ENCODE assay signal across 9 mouse cellular contexts in genomic region chr4:137857116-137857515, GRCm38 (mm10). TPM values are rescaled to one million over a fixed set of nuclear protein-coding genes. Genes with fewer than 3 reads are reported as not detected.
DNase-seq lines count a peak whose midpoint lies in the region; ATAC-seq and TF ChIP-seq lines count a peak whose summit lies in the region.
"Had no signal": no experiment of that assay in that cellular context is flagged by ENCODE, and none has a peak within 500 bp of the region (broad histone marks: within the 10 kb centered on the region; RNA-seq: fewer than 3 reads in every experiment).

No protein-coding gene starts in this region.

- peaks cover 3% of the 10 kb centered on the region; the same call in 1 of the 2 replicates for H3K4me1 ChIP-seq in spleen, adult 2 months (ENCODE audit: control insufficient read depth, insufficient read depth, insufficient read length)

- H3K27ac ChIP-seq in spleen, adult 2 months (ENCODE audit: insufficient read depth, low read length): no peak overlapping the region
- H3K27ac ChIP-seq: embryonic facial prominence, embryonic 15.5 days had no signal

- H3K79me3 ChIP-seq in C2C12 (ENCODE audit: low read depth): no peaks in the 10 kb centered on the region

- no peak for TF ChIP-seq POLR2A in spleen, adult 2 months (IDR thresholded peaks at IDR 0.05; ENCODE audit: low read depth, low read length)

- TF ChIP-seq CTCF in C2C12 (IDR thresholded peaks at IDR 0.05; ENCODE audit: control insufficient read depth, insufficient read depth, insufficient read length): peak; percentile 71
- peak; percentile 82; the same call in 1 of the 2 replicates for TF ChIP-seq CTCF in spleen, adult 2 months (IDR thresholded peaks at IDR 0.05; ENCODE audit: extremely low read depth, insufficient read depth, insufficient read length, insufficient replicate concordance)

- no peaks in the 10 kb centered on the region for H3K79me2 ChIP-seq in C2C12 (ENCODE audit: control insufficient read depth, insufficient read depth)

- no peak for ATAC-seq in frontal cortex, adult (ENCODE audit: low TSS enrichment)

- 54% methylated on average over 7 of the region's 7 CpGs for WGBS in spleen, adult 2 months

- no peaks in the 10 kb centered on the region for H3K27me3 ChIP-seq in C2C12 (ENCODE audit: control insufficient read depth, insufficient read depth, insufficient read length)
- no peaks in the 10 kb centered on the region for H3K27me3 ChIP-seq in spleen, adult 2 months (ENCODE audit: control insufficient read depth, insufficient read depth, low read length)
- H3K27me3 ChIP-seq: embryonic facial prominence, embryonic 15.5 days had no signal

- H3K4me3 ChIP-seq in C2C12 (ENCODE audit: insufficient read depth, poor library complexity, severe bottlenecking): no peak overlapping the region
- H3K4me3 ChIP-seq in spleen, adult 2 months (ENCODE audit: extremely low read depth, insufficient read depth, insufficient read length): no peak overlapping the region
- H3K4me3 ChIP-seq: embryonic facial prominence, embryonic 15.5 days had no signal

- no peak overlapping the region for H3ac ChIP-seq in C2C12 (ENCODE audit: control insufficient read depth, insufficient read length, low read depth)

- DNase-seq in heart, postnatal 4 days: peak; percentile 52
- no peak for DNase-seq in heart, adult 8-10 months (ENCODE audit: low spot score)
- DNase-seq in adipocyte (ENCODE audit: low spot score): peak; percentile 47
- DNase-seq in kidney, postnatal 4 days: peak; percentile 76 to 78
- DNase-seq in spleen, adult 2 months (ENCODE audit: low read depth in 1 of 2, low spot score in 2 of 2): peak; percentile 15 to 64
- no peak for DNase-seq in gastrocnemius, postnatal 4 days (ENCODE audit: low spot score in 2 of 2)

- H3K36me3 ChIP-seq in C2C12 (ENCODE audit: control insufficient read depth, insufficient read depth): no peaks in the 10 kb centered on the region
- H3K36me3 ChIP-seq in spleen, adult 2 months (ENCODE audit: control insufficient read depth, insufficient read depth, low read length): no peaks in the 10 kb centered on the region
- H3K36me3 ChIP-seq: embryonic facial prominence, embryonic 15.5 days had no signal

TF ChIP-seq in C2C12, 6 proteins besides CTCF, POLR2A, EP300 and RAD21:
- TF ChIP-seq MAX (IDR thresholded peaks at IDR 0.05): no peak
- TF ChIP-seq USF1 (IDR thresholded peaks at IDR 0.05; ENCODE audit: low read depth): no peak
- no peak for TF ChIP-seq CEBPB (IDR thresholded peaks at IDR 0.05; ENCODE audit: low read depth)
- no peak for TF ChIP-seq MYOD1 (IDR thresholded peaks at IDR 0.05; ENCODE audit: control insufficient read depth, insufficient read length, low read depth)
- TF ChIP-seq FOSL1 (IDR thresholded peaks at IDR 0.05; ENCODE audit: insufficient read depth, low read length, poor library complexity, severe bottlenecking): no peak
- TF ChIP-seq MYOG (IDR thresholded peaks at IDR 0.05; ENCODE audit: control insufficient read depth, extremely low read depth, insufficient read length): no peak

RNA-seq across cellular contexts. Expression of gene Ece1, which starts 4.9 kb away (rescaled TPM):
- 100 to 1,000 TPM; 119 to 133 TPM for total RNA-seq in heart, postnatal 4 days (2021)
- 100 to 1,000 TPM; 101 to 124 (median 116) TPM for total RNA-seq in heart, adult 8-10 months (2022)
- polyA plus RNA-seq in C2C12 (2012; fragmentation: generic; extraction: Trizol): 198 TPM
- polyA plus RNA-seq in spleen, adult 2 months (2012; rRNA removed): 17.3 and 18.4 TPM in 2 replicates
- 10 to 100 TPM; 64.1 to 73.4 TPM for total RNA-seq in gastrocnemius, postnatal 4 days (2021)

Comparison
In these comparisons a context has a peak if more than half of its experiments do, and no peak if none do; other contexts are left out.
1. DNase-seq: peak in heart, postnatal 4 days (single experiment), adipocyte (single experiment), kidney, postnatal 4 days (2 of 2) and spleen, adult 2 months (2 of 2); none in heart, adult 8-10 months (single experiment) and gastrocnemius, postnatal 4 days (0 of 2).